Comparison of ENCODE assay signal across 10 mouse cellular contexts in the genomic region with DNA sequence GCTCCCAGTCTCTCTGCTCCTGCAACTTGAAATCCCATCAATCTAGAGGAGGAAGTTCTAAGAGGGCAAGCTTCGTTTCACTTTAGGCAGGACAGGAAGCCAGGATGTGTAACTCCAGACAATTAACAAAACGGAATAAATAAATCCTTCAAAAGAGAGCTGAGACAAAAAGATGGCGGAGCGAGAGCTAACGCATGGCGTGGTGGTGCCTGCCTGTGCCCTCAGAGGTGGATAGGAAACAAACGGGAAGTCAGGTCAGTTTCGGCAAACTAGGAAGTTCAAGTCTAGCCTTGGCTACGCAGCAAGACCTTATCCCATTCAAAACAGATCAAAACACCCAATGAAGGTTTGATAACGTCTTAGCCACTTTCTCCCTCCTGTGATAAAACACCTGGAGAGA.
"Had no signal": no experiment of that assay in that cellular context is flagged by ENCODE, and none has a peak within 500 bp of the region (broad histone marks: within the 10 kb centered on the region; RNA-seq: fewer than 3 reads in every experiment).

No protein-coding gene starts in this region.

- DNase-seq: kidney, adult 8-10 months; lung, adult 2 months; lung, postnatal 14 days; right cerebral cortex, adult 18-20 months; thymus, postnatal 4 days had no signal

- ATAC-seq: intestine, embryonic 16.5 days; midbrain, embryonic 13.5 days had no signal

- H3K36me3 ChIP-seq: limb, embryonic 15.5 days; midbrain, embryonic 13.5 days had no signal

- H3K9ac ChIP-seq: limb, embryonic 15.5 days; midbrain, embryonic 13.5 days had no signal

- H3K4me3 ChIP-seq: left cerebral cortex, adult 2 months; limb, embryonic 15.5 days; midbrain, embryonic 13.5 days had no signal

- H3K27me3 ChIP-seq: limb, embryonic 15.5 days had no signal

- H3K9me3 ChIP-seq: limb, embryonic 15.5 days; midbrain, embryonic 13.5 days had no signal

- H3K27ac ChIP-seq: left cerebral cortex, adult 2 months; limb, embryonic 15.5 days; midbrain, embryonic 13.5 days; stomach, postnatal 0 days had no signal

- H3K4me2 ChIP-seq: limb, embryonic 15.5 days; midbrain, embryonic 13.5 days had no signal
